11 mouse cellular contexts compared by ENCODE assay signal in the genomic region with DNA sequence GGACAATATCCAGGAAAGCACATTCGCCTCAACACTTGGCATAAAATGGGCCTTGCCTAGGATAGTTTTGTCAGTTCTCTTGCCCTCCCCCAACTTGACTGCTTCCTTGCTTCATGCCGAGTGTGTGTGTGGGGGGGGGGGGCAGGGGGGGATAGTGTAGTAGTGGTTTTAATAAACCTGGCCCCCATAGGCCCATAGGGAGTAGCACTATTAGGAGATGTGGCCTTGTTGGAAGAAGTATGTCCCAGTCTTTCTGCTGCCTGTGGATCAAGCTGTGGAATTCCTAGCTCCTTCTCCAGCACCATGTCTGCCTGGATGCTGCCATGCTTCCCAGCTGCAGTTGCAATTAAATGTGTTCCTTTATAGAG.
DNase-seq lines count a peak whose midpoint lies in the region; ATAC-seq lines count a peak whose summit lies in the region.
"Had no signal": no experiment of that assay in that cellular context is flagged by ENCODE, and none has a peak within 500 bp of the region (broad histone marks: within the 10 kb centered on the region; RNA-seq: fewer than 3 reads in every experiment).

No protein-coding gene starts in this region.

- peak overlapping the region; percentile 20; the same call in 1 of the 2 replicates for H3K4me2 ChIP-seq in kidney, embryonic 16.5 days (replicated peaks; ENCODE audit: low read depth, low read length)
- H3K4me2 ChIP-seq in forebrain, embryonic 13.5 days: peak overlapping the region; percentile 34
- H3K4me2 ChIP-seq in limb, embryonic 11.5 days (ENCODE audit: low read depth, severe bottlenecking): peak overlapping the region; percentile 10; the same call in 1 of the 2 replicates
- 0 out of 2 replicates have a peak overlapping the region, but pooled peaks have one; percentile 14 for H3K4me2 ChIP-seq in neural tube, embryonic 14.5 days (ENCODE audit: low read depth, low read length)
- H3K4me2 ChIP-seq in liver, embryonic 12.5 days: no peak overlapping the region

- H3K36me3 ChIP-seq in kidney, embryonic 16.5 days (ENCODE audit: insufficient read depth, low read length): no peaks in the 10 kb centered on the region
- no peaks in the 10 kb centered on the region for H3K36me3 ChIP-seq in forebrain, embryonic 13.5 days (ENCODE audit: poor library complexity, severe bottlenecking)
- H3K36me3 ChIP-seq in limb, embryonic 11.5 days (ENCODE audit: control insufficient read depth, insufficient read depth, low read length): no peaks in the 10 kb centered on the region
- no peaks in the 10 kb centered on the region for H3K36me3 ChIP-seq in neural tube, embryonic 14.5 days (ENCODE audit: control insufficient read depth, insufficient read depth, low read length)
- no peaks in the 10 kb centered on the region for H3K36me3 ChIP-seq in liver, embryonic 12.5 days

- peaks cover 17% of the 10 kb centered on the region for H3K4me1 ChIP-seq in kidney, embryonic 16.5 days (ENCODE audit: insufficient read depth, low read length)
- H3K4me1 ChIP-seq in forebrain, embryonic 13.5 days: peaks cover 12% of the 10 kb centered on the region
- peaks cover 14% of the 10 kb centered on the region; the same call in 1 of the 2 replicates for H3K4me1 ChIP-seq in limb, embryonic 11.5 days (ENCODE audit: control insufficient read depth, insufficient read depth, low read length)
- peaks cover 13% of the 10 kb centered on the region; the same call in 1 of the 2 replicates for H3K4me1 ChIP-seq in neural tube, embryonic 14.5 days (ENCODE audit: control insufficient read depth, insufficient read depth, low read length)
- no peaks in the 10 kb centered on the region for H3K4me1 ChIP-seq in liver, embryonic 12.5 days

- WGBS in kidney, embryonic 16.5 days: 30% methylated on average over 2 of the region's 2 CpGs
- WGBS in forebrain, embryonic 13.5 days: 17% methylated on average over 2 of the region's 2 CpGs
- 32% methylated on average over 2 of the region's 2 CpGs for WGBS in limb, embryonic 11.5 days
- WGBS in neural tube, embryonic 14.5 days: 23% methylated on average over 2 of the region's 2 CpGs
- whole genome bisulfite sequencing in liver, embryonic 12.5 days (ENCODE audit: insufficient replicate concordance): 67% methylated on average over 2 of the region's 2 CpGs

- peaks cover 3% of the 10 kb centered on the region; the same call in 1 of the 2 replicates for H3K9me3 ChIP-seq in kidney, embryonic 16.5 days (ENCODE audit: low read length)
- no peaks in the 10 kb centered on the region for H3K9me3 ChIP-seq in forebrain, embryonic 13.5 days (replicated peaks)
- no peaks in the 10 kb centered on the region for H3K9me3 ChIP-seq in limb, embryonic 11.5 days (ENCODE audit: control insufficient read depth, low read length)
- no peaks in the 10 kb centered on the region for H3K9me3 ChIP-seq in neural tube, embryonic 14.5 days (ENCODE audit: control insufficient read depth, low read length)
- H3K9me3 ChIP-seq in liver, embryonic 12.5 days (replicated peaks): no peaks in the 10 kb centered on the region

- no peak overlapping the region for H3K27ac ChIP-seq in kidney, embryonic 16.5 days (ENCODE audit: low read length)
- no peak overlapping the region for H3K27ac ChIP-seq in forebrain, embryonic 13.5 days
- no peak overlapping the region for H3K27ac ChIP-seq in limb, embryonic 11.5 days (replicated peaks; ENCODE audit: low read depth, low read length)
- peak overlapping the region; percentile 45; the same call in 1 of the 2 replicates for H3K27ac ChIP-seq in neural tube, embryonic 14.5 days (ENCODE audit: low read depth, low read length)
- H3K27ac ChIP-seq in liver, embryonic 12.5 days: no peak overlapping the region
- H3K27ac ChIP-seq: left cerebral cortex, adult 2 months had no signal

- no peak overlapping the region for H3K9ac ChIP-seq in kidney, embryonic 16.5 days (replicated peaks; ENCODE audit: low read length)
- no peak overlapping the region for H3K9ac ChIP-seq in forebrain, embryonic 13.5 days
- no peak overlapping the region for H3K9ac ChIP-seq in limb, embryonic 11.5 days (ENCODE audit: low read length)
- H3K9ac ChIP-seq in neural tube, embryonic 14.5 days (replicated peaks; ENCODE audit: low read depth, low read length): no peak overlapping the region
- H3K9ac ChIP-seq in liver, embryonic 12.5 days: no peak overlapping the region

- H3K4me3 ChIP-seq in kidney, embryonic 16.5 days (ENCODE audit: low read length): no peak overlapping the region
- H3K4me3 ChIP-seq in forebrain, embryonic 13.5 days: no peak overlapping the region
- H3K4me3 ChIP-seq in limb, embryonic 11.5 days (ENCODE audit: low read depth, low read length): no peak overlapping the region
- H3K4me3 ChIP-seq in neural tube, embryonic 14.5 days (ENCODE audit: low read depth, low read length): no peak overlapping the region
- H3K4me3 ChIP-seq in liver, embryonic 12.5 days: no peak overlapping the region
- H3K4me3 ChIP-seq: left cerebral cortex, adult 2 months had no signal

- no peaks in the 10 kb centered on the region for H3K27me3 ChIP-seq in kidney, embryonic 16.5 days (ENCODE audit: insufficient read depth, low read length)
- H3K27me3 ChIP-seq in forebrain, embryonic 13.5 days: peaks cover 58% of the 10 kb centered on the region
- H3K27me3 ChIP-seq in limb, embryonic 11.5 days (ENCODE audit: control insufficient read depth, insufficient read depth, low read length): no peaks in the 10 kb centered on the region
- no peaks in the 10 kb centered on the region for H3K27me3 ChIP-seq in neural tube, embryonic 14.5 days (ENCODE audit: control insufficient read depth, insufficient read depth, low read length)
- no peaks in the 10 kb centered on the region for H3K27me3 ChIP-seq in liver, embryonic 12.5 days (replicated peaks)

- no peak for ATAC-seq in kidney, embryonic 16.5 days (ENCODE audit: low FRiP score, low TSS enrichment)
- ATAC-seq in forebrain, embryonic 13.5 days: peak; percentile 26; the same call in 1 of the 2 replicates
- peak; percentile 51 for ATAC-seq in limb, embryonic 11.5 days (ENCODE audit: insufficient number of reproducible peaks, low FRiP score, low TSS enrichment, low read depth)
- no peak for ATAC-seq in neural tube, embryonic 14.5 days (ENCODE audit: low read depth)
- ATAC-seq in liver, embryonic 12.5 days: no peak

- no peak for DNase-seq in kidney, postnatal 25 days
- no peak for DNase-seq in limb, embryonic 11.5 days (ENCODE audit: low spot score)
- DNase-seq in right cerebral cortex, adult 18-20 months: no peak
- DNase-seq: kidney, adult 8-10 months; right cerebral cortex, postnatal 4 days; thymus, adult 2 months had no signal

Comparison
In these comparisons a context has a peak if more than half of its experiments do, and no peak if none do; other contexts are left out.
1. ATAC-seq: peak in forebrain, embryonic 13.5 days (single experiment) and limb, embryonic 11.5 days (single experiment); none in kidney, embryonic 16.5 days (single experiment), neural tube, embryonic 14.5 days (single experiment) and liver, embryonic 12.5 days (single experiment).